Mouse (Mus musculus) lung, postnatal 0 days (tissue): ENCODE measurements at regions not wholly inside any gene's neighbourhood (a gene's known extent, or its start where the extent isn't known, plus 50 kb on each side); places are given as distances from the start of the nearest gene placed in this dataset.

Experiments
- CTCF ChIP-seq: IDR thresholded peaks from 2 replicates; pipeline ENCODE4 v1.5.1; 2016; ENCODE audit warnings: antibody characterized with exemption, mild to moderate bottlenecking
- EP300 ChIP-seq: IDR thresholded peaks from 2 replicates; pipeline ENCODE4 v1.6.1; 2016; ENCODE audit warnings: antibody characterized with exemption, mild to moderate bottlenecking, control low read depth

- TF ChIP-seq CTCF, result no peak
- TF ChIP-seq EP300, result no peak
Observed at GRCm38 (mm10) chr13:83867211-83867610, 354.9 kb upstream of the Tmem161b start.
